Mouse (Mus musculus) MEL (cell line): ENCODE data around the gene Camk1d. TPM values are rescaled to one million over a fixed set of nuclear protein-coding genes. Genes with fewer than 3 reads are reported as not detected.

Source experiments
- DNase-seq: peaks from one replicate; pipeline ENCODE4 v3.0.0; 2011; ENCODE audit warnings: low read depth, low spot score
- H3K27ac ChIP-seq: 2 replicates; pipeline ENCODE4 v1.5.1; 2012; ENCODE audit warnings: low read depth, mild to moderate bottlenecking, control low read depth, low read length, moderate library complexity; ENCODE audit not compliant: control insufficient read depth
- H3K27me3 ChIP-seq, 2 experiments: fragments of 150-350 bp in 1 of 2; sonication (generic) in 1 of 2; 2 replicates each; pipeline ENCODE4 v1.6.1; 2012; ENCODE audit warnings: low read length in 2 of 2, mild to moderate bottlenecking in 2 of 2, improper control_type of control experiment in 1 of 2, moderate library complexity in 1 of 2; ENCODE audit not compliant: insufficient read depth in 2 of 2, control insufficient read depth in 1 of 2
- H3K36me3 ChIP-seq, 2 experiments: 2 replicates each; pipeline ENCODE4 v1.6.1; 2012 to 2014; ENCODE audit warnings: low read length in 2 of 2, improper control_type of control experiment in 1 of 2, inconsistent platforms in 1 of 2, mild to moderate bottlenecking in 1 of 2; ENCODE audit not compliant: insufficient read depth in 2 of 2, control insufficient read depth in 1 of 2
- H3K4me1 ChIP-seq, 2 experiments: fragments of 150-350 bp in 1 of 2; sonication (generic) in 1 of 2; 2 replicates each; pipeline ENCODE4 v1.6.1; 2012; ENCODE audit warnings: low read length in 2 of 2, improper control_type of control experiment in 1 of 2, mild to moderate bottlenecking in 1 of 2; ENCODE audit not compliant: insufficient read depth in 2 of 2, control insufficient read depth in 1 of 2
- H3K4me3 ChIP-seq, 2 experiments: fragments of 150-350 bp in 1 of 2; sonication (generic) in 1 of 2; 2 replicates each; pipeline ENCODE4 v1.5.1; 2012; ENCODE audit warnings: low read depth in 2 of 2, low read length in 2 of 2, mild to moderate bottlenecking in 2 of 2, moderate library complexity in 2 of 2, control low read depth in 1 of 2, improper control_type of control experiment in 1 of 2; ENCODE audit not compliant: control insufficient read depth in 1 of 2, insufficient read depth in 1 of 2
- H3K79me2 ChIP-seq: 2 replicates; pipeline ENCODE4 v1.6.1; 2012; ENCODE audit warnings: mild to moderate bottlenecking, low read length, moderate library complexity; ENCODE audit not compliant: control insufficient read depth, poor library complexity, insufficient read depth
- H3K9ac ChIP-seq: 2 replicates; pipeline ENCODE4 v1.6.1; 2012; ENCODE audit warnings: low read depth, mild to moderate bottlenecking, control low read depth, low read length, moderate library complexity; ENCODE audit not compliant: control insufficient read depth, poor library complexity, severe bottlenecking
- H3K9me3 ChIP-seq: fragments of 150-350 bp; sonication (generic); replicated peaks from 2 replicates; pipeline ENCODE4 v1.6.1; 2012; ENCODE audit warnings: mild to moderate bottlenecking, low read length, improper control_type of control experiment, moderate library complexity; ENCODE audit not compliant: insufficient read depth
- BHLHE40 ChIP-seq: IDR thresholded peaks from 2 replicates; pipeline ENCODE4 v1.6.1; 2012; ENCODE audit warnings: low read depth, mild to moderate bottlenecking, inconsistent platforms, low read length, improper control_type of control experiment, borderline replicate concordance
- CHD1 ChIP-seq: IDR thresholded peaks from 2 replicates; pipeline ENCODE4 v1.6.1; 2012; ENCODE audit warnings: low read depth, mild to moderate bottlenecking, inconsistent platforms, low read length, improper control_type of control experiment
- CHD2 ChIP-seq: IDR thresholded peaks from 2 replicates; pipeline ENCODE4 v1.6.1; 2011; ENCODE audit warnings: low read length, improper control_type of control experiment
- CTCF ChIP-seq, 3 experiments: IDR thresholded peaks in 2 of 3; conservative IDR thresholded peaks in 1 of 3; 2 replicates each; pipeline ENCODE4 v1.5.1; 2011 to 2012; ENCODE audit warnings: low read length in 3 of 3, low read depth in 2 of 3, mild to moderate bottlenecking in 2 of 3, improper control_type of control experiment in 1 of 3, inconsistent platforms in 1 of 3, mixed read lengths in 1 of 3, moderate library complexity in 1 of 3; ENCODE audit not compliant: control insufficient read depth in 1 of 3, insufficient read depth in 1 of 3, poor library complexity in 1 of 3, severe bottlenecking in 1 of 3
- ELF1 ChIP-seq: IDR thresholded peaks from 2 replicates; pipeline ENCODE4 v1.6.1; 2014; ENCODE audit warnings: low read depth, mild to moderate bottlenecking, inconsistent platforms, low read length, improper control_type of control experiment, moderate library complexity
- ETS1 ChIP-seq: IDR thresholded peaks from 2 replicates; pipeline ENCODE4 v1.6.1; 2012; ENCODE audit warnings: low read depth, mild to moderate bottlenecking, inconsistent platforms, low read length, improper control_type of control experiment, moderate library complexity
- GABPA ChIP-seq: IDR thresholded peaks from 2 replicates; pipeline ENCODE4 v1.6.1; 2012; ENCODE audit warnings: low read depth, mild to moderate bottlenecking, inconsistent platforms, low read length, improper control_type of control experiment, moderate library complexity
- GATA1 ChIP-seq: IDR thresholded peaks from 2 replicates; pipeline ENCODE4 v1.6.1; 2011; ENCODE audit warnings: low read depth, low read length, improper control_type of control experiment
- KAT2A ChIP-seq: conservative IDR thresholded peaks from 2 replicates; pipeline ENCODE4 v1.6.1; 2012; ENCODE audit warnings: low read depth, low read length, improper control_type of control experiment, inconsistent platforms
- MAFK ChIP-seq: IDR thresholded peaks from 2 replicates; pipeline ENCODE4 v1.6.1; 2011; ENCODE audit warnings: low read depth, mild to moderate bottlenecking, low read length, improper control_type of control experiment, borderline replicate concordance
- MAX ChIP-seq: IDR thresholded peaks from 2 replicates; pipeline ENCODE4 v1.6.1; 2011; ENCODE audit warnings: low read length, improper control_type of control experiment
- MAZ ChIP-seq: IDR thresholded peaks from 2 replicates; pipeline ENCODE4 v1.6.1; 2012; ENCODE audit warnings: low read depth, mild to moderate bottlenecking, inconsistent platforms, low read length, improper control_type of control experiment
- MEF2A ChIP-seq: IDR thresholded peaks from 2 replicates; pipeline ENCODE4 v1.6.1; 2014; ENCODE audit warnings: low read depth, mild to moderate bottlenecking, inconsistent platforms, low read length, improper control_type of control experiment; ENCODE audit not compliant: poor library complexity, insufficient replicate concordance, severe bottlenecking; ENCODE audit errors: extremely low read depth
- MXI1 ChIP-seq: IDR thresholded peaks from 2 replicates; pipeline ENCODE4 v1.6.1; 2011; ENCODE audit warnings: mild to moderate bottlenecking, low read depth, low read length, improper control_type of control experiment
- MYC ChIP-seq: IDR thresholded peaks from 2 replicates; pipeline ENCODE4 v1.6.1; 2011; ENCODE audit warnings: low read depth, mild to moderate bottlenecking, low read length, improper control_type of control experiment, moderate library complexity
- NRF1 ChIP-seq: IDR thresholded peaks from 2 replicates; pipeline ENCODE4 v1.6.1; 2014; ENCODE audit warnings: low read depth, mild to moderate bottlenecking, inconsistent platforms, low read length, improper control_type of control experiment, moderate library complexity; ENCODE audit not compliant: poor library complexity, insufficient read depth, severe bottlenecking
- POLR2A ChIP-seq, 2 experiments: IDR thresholded peaks; 2 replicates each; pipeline ENCODE4 v1.6.1; 2011 to 2012; ENCODE audit warnings: low read length in 2 of 2, mild to moderate bottlenecking in 2 of 2, control low read depth in 1 of 2, improper control_type of control experiment in 1 of 2, low read depth in 1 of 2, moderate library complexity in 1 of 2; ENCODE audit not compliant: control insufficient read depth in 1 of 2, insufficient read depth in 1 of 2, poor library complexity in 1 of 2
- POLR2AphosphoS2 ChIP-seq: IDR thresholded peaks from 2 replicates; pipeline ENCODE4 v1.6.1; 2011; ENCODE audit warnings: low read length, improper control_type of control experiment
- POLR2AphosphoS5 ChIP-seq: IDR thresholded peaks from 2 replicates; pipeline ENCODE4 v1.6.1; 2012; ENCODE audit warnings: low read depth, borderline replicate concordance, mild to moderate bottlenecking, inconsistent platforms, low read length, moderate library complexity, mixed read lengths
- RAD21 ChIP-seq: IDR thresholded peaks from 2 replicates; pipeline ENCODE4 v1.6.1; 2011; ENCODE audit warnings: mild to moderate bottlenecking, low read depth, low read length, improper control_type of control experiment
- RCOR1 ChIP-seq: IDR thresholded peaks from 2 replicates; pipeline ENCODE4 v1.6.1; 2012; ENCODE audit warnings: low read depth, mild to moderate bottlenecking, inconsistent platforms, low read length, improper control_type of control experiment
- SIN3A ChIP-seq: IDR thresholded peaks from 2 replicates; pipeline ENCODE4 v1.6.1; 2012; ENCODE audit warnings: low read length, improper control_type of control experiment, inconsistent platforms
- TBP ChIP-seq: IDR thresholded peaks from 2 replicates; pipeline ENCODE4 v1.8.0; 2011; ENCODE audit warnings: low read depth, low read length, improper control_type of control experiment
- TCF12 ChIP-seq: IDR thresholded peaks from 2 replicates; pipeline ENCODE4 v1.6.1; 2014; ENCODE audit warnings: low read depth, mild to moderate bottlenecking, inconsistent platforms, low read length, improper control_type of control experiment, moderate library complexity
- UBTF ChIP-seq: IDR thresholded peaks from 2 replicates; pipeline ENCODE4 v1.6.1; 2012; ENCODE audit warnings: low read depth, mild to moderate bottlenecking, inconsistent platforms, low read length, improper control_type of control experiment, moderate library complexity, borderline replicate concordance; ENCODE audit not compliant: insufficient read depth
- ZKSCAN1 ChIP-seq: IDR thresholded peaks from 2 replicates; pipeline ENCODE4 v1.6.1; 2012; ENCODE audit warnings: low read depth, mild to moderate bottlenecking, inconsistent platforms, low read length, improper control_type of control experiment, moderate library complexity
- ZMIZ1 ChIP-seq: IDR thresholded peaks from 2 replicates; pipeline ENCODE4 v1.6.1; 2012; ENCODE audit warnings: low read depth, mild to moderate bottlenecking, inconsistent platforms, low read length, improper control_type of control experiment, moderate library complexity
- ZNF384 ChIP-seq: IDR thresholded peaks from 2 replicates; pipeline ENCODE4 v1.6.1; 2012; ENCODE audit warnings: low read depth, mild to moderate bottlenecking, inconsistent platforms, low read length, improper control_type of control experiment
- polyA plus RNA-seq, 2 experiments: library from polyadenylated mRNA; stranded (reverse) in 1 of 2; unstranded in 1 of 2; fragments of >175 nt in 1 of 2; fragments of >200 nt in 1 of 2; gene quantifications; 2 replicates each; pipeline versions ENCODE4 v1.2.1 to v1.2.4; 2012; ENCODE audit warnings: low replicate concordance in 2 of 2, low read depth in 1 of 2; ENCODE audit not compliant: insufficient read length in 2 of 2, insufficient read depth in 1 of 2, missing spikeins in 1 of 2
- total RNA-seq: library from RNA; depleted of rRNA; stranded (reverse); fragments of 300-350 nt; gene quantifications from 2 replicates; pipeline ENCODE4 v1.2.3, GENCODE M21; 2012

The Camk1d gene
- total and polyA plus RNA-seq, 3 experiments = 2.9 to 4.4 TPM; not detected in 1

GRCm38 (mm10) chr2:5533868-5534267 is 180.4 kb downstream of the Camk1d start:
- Histone ChIP-seq H3K4me3 (no peak overlapping the region), H3K9me3 (no peaks in the 10 kb centered on the region), H3K27ac (no peak overlapping the region), H3K79me2 (no peaks in the 10 kb centered on the region), H3K4me1 (peaks cover 0 to 2% of the 10 kb centered on the region in 2 experiments; a peak in 1 of 4 replicates), H3K9ac (no peak overlapping the region), H3K27me3 (no peaks in the 10 kb centered on the region), H3K36me3 (no peaks in the 10 kb centered on the region; a peak in 1 of 4 replicates)
- TF ChIP-seq UBTF (no peak), CHD1 (no peak), TCF12 (no peak), TBP (no peak), MAFK (no peak), RCOR1 (no peak), ZMIZ1 (no peak), POLR2AphosphoS5 (no peak), POLR2AphosphoS2 (no peak), MYC (no peak), MXI1 (no peak)
- DNase-seq = no peak

- Histone ChIP-seq H3K4me3 (no peak overlapping the region), H3K36me3 (no peaks in the 10 kb centered on the region; a peak in 1 of 4 replicates), H3K79me2 (no peaks in the 10 kb centered on the region)
Observed at GRCm38 (mm10) chr2:5529992-5530391, 184.3 kb downstream of the Camk1d start.

GRCm38 (mm10) chr2:5519221-5519669 is 195.1 kb downstream of the Camk1d start:
- H3K27ac ChIP-seq = no peak overlapping the region
- H3K9me3 ChIP-seq = no peaks in the 10 kb centered on the region
- H3K9ac ChIP-seq = no peak overlapping the region
- no peaks in the 10 kb centered on the region for H3K36me3 ChIP-seq
- no peaks in the 10 kb centered on the region for H3K79me2 ChIP-seq
- H3K4me1 ChIP-seq = no peaks in the 10 kb centered on the region
- H3K4me3 ChIP-seq = no peak overlapping the region
- H3K27me3 ChIP-seq = no peaks in the 10 kb centered on the region
- peak; percentile 30 for DNase-seq
- TF ChIP-seq MAZ (no peak), ETS1 (no peak), MAX (no peak), ELF1 (no peak), CHD1 (no peak), TBP (no peak), CTCF (IDR thresholded peaks at IDR 0.05 in 2 of 3, conservative IDR thresholded peaks at IDR 0.05 in 1 of 3; ENCODE audit: control insufficient read depth in 1 of 3, insufficient read depth in 1 of 3, low read depth in 2 of 3, low read length in 3 of 3, poor library complexity in 1 of 3, severe bottlenecking in 1 of 3) (no peak), MXI1 (no peak), MAFK (no peak), ZKSCAN1 (no peak), CHD2 (no peak), RAD21 (no peak), SIN3A (no peak), GABPA (no peak), KAT2A (no peak), NRF1 (no peak), RCOR1 (no peak)

More at GRCm38 (mm10) chr2:5529992-5530391, 184.3 kb downstream of the Camk1d start:
- no peak overlapping the region for H3K27ac ChIP-seq
- DNase-seq = no peak
- no peak for TF ChIP-seq MEF2A
- TF ChIP-seq GATA1 = no peak
- TF ChIP-seq POLR2A (IDR thresholded peaks at IDR 0.05; ENCODE audit: control insufficient read depth in 1 of 2, insufficient read depth in 1 of 2, low read depth in 1 of 2, low read length in 2 of 2, poor library complexity in 1 of 2) = no peak
- no peak for TF ChIP-seq ZKSCAN1
- no peak for TF ChIP-seq BHLHE40
- no peak for TF ChIP-seq ZNF384
- TF ChIP-seq RAD21 = no peak
- H3K9ac ChIP-seq = no peak overlapping the region
- no peaks in the 10 kb centered on the region for H3K9me3 ChIP-seq
- H3K4me1 ChIP-seq = no peaks in the 10 kb centered on the region; a peak in 1 of 4 replicates
- no peaks in the 10 kb centered on the region for H3K27me3 ChIP-seq
